Mouse (Mus musculus): ENCODE data around the gene Elovl6. TPM values are rescaled to one million over a fixed set of nuclear protein-coding genes. Genes with fewer than 3 reads are reported as not detected.

Elovl6 gene
- polyA plus RNA-seq, 1 experiment from 2014 or later = 24.4 TPM

GRCm38 (mm10) chr3:129683060-129683679 is 151.0 kb downstream of the Elovl6 start:
- Histone ChIP-seq H3K4me2 (ENCODE audit: low read length) (no peak overlapping the region), H3K4me3 (ENCODE audit: low read depth, low read length) (no peak overlapping the region), H3K36me3 (ENCODE audit: control insufficient read depth, insufficient read depth, low read length) (no peaks in the 10 kb centered on the region), H3K27me3 (replicated peaks; ENCODE audit: control insufficient read depth, insufficient read depth, low read length) (no peaks in the 10 kb centered on the region), H3K9ac (ENCODE audit: low read length) (no peak overlapping the region), H3K9me3 (replicated peaks; ENCODE audit: control insufficient read depth, low read length) (no peaks in the 10 kb centered on the region), H3K27ac (ENCODE audit: low read depth, low read length) (no peak overlapping the region), H3K4me1 (ENCODE audit: control insufficient read depth, insufficient read depth, low read length) (no peaks in the 10 kb centered on the region)
- WGBS = 89% methylated on average over 10 of the region's 10 CpGs
- ATAC-seq (no peak), DNase-seq (ENCODE audit: low spot score) (peak; percentile 9)

GRCm38 (mm10) chr3:129686196-129686595 is 154.0 kb downstream of the Elovl6 start:
- Histone ChIP-seq H3K4me3 (ENCODE audit: low read depth, low read length) (no peak overlapping the region), H3K4me1 (ENCODE audit: control insufficient read depth, insufficient read depth, low read length) (no peaks in the 10 kb centered on the region), H3K36me3 (ENCODE audit: control insufficient read depth, insufficient read depth, low read length) (no peaks in the 10 kb centered on the region), H3K9me3 (replicated peaks; ENCODE audit: control insufficient read depth, low read length) (no peaks in the 10 kb centered on the region), H3K27me3 (replicated peaks; ENCODE audit: control insufficient read depth, insufficient read depth, low read length) (no peaks in the 10 kb centered on the region), H3K27ac (ENCODE audit: low read depth, low read length) (no peak overlapping the region), H3K9ac (ENCODE audit: low read length) (no peak overlapping the region), H3K4me2 (ENCODE audit: low read length) (no peak overlapping the region)
- ATAC-seq (no peak), DNase-seq (ENCODE audit: low spot score) (no peak)
- 90% methylated on average over 12 of the region's 12 CpGs for WGBS

- 57% methylated on average over 8 of the region's 8 CpGs for WGBS
- no peak overlapping the region for H3K27ac ChIP-seq (ENCODE audit: low read depth, low read length)
- H3K4me1 ChIP-seq (ENCODE audit: control insufficient read depth, insufficient read depth, low read length) = no peaks in the 10 kb centered on the region
- H3K9me3 ChIP-seq (replicated peaks; ENCODE audit: control insufficient read depth, low read length) = no peaks in the 10 kb centered on the region
- no peak overlapping the region for H3K4me3 ChIP-seq (ENCODE audit: low read depth, low read length)
- ATAC-seq (peak; percentile 60), DNase-seq (ENCODE audit: low spot score) (peak; percentile 93)
- H3K9ac ChIP-seq (ENCODE audit: low read length) = no peak overlapping the region
- no peaks in the 10 kb centered on the region for H3K36me3 ChIP-seq (ENCODE audit: control insufficient read depth, insufficient read depth, low read length)
- no peaks in the 10 kb centered on the region for H3K27me3 ChIP-seq (replicated peaks; ENCODE audit: control insufficient read depth, insufficient read depth, low read length)
- H3K4me2 ChIP-seq (ENCODE audit: low read length) = no peak overlapping the region
These were observed 154.7 kb downstream of the Elovl6 start for GRCm38 (mm10) chr3:129686698-129687333.

- H3K4me1 ChIP-seq (ENCODE audit: control insufficient read depth, insufficient read depth, low read length) = no peaks in the 10 kb centered on the region
- H3K9ac ChIP-seq (ENCODE audit: low read length) = no peak overlapping the region
- peak; percentile 5; the same call in 1 of the 2 replicates for ATAC-seq
- no peaks in the 10 kb centered on the region for H3K9me3 ChIP-seq (replicated peaks; ENCODE audit: control insufficient read depth, low read length)
- 75% methylated on average over 5 of the region's 5 CpGs for WGBS
- H3K27me3 ChIP-seq (replicated peaks; ENCODE audit: control insufficient read depth, insufficient read depth, low read length) = no peaks in the 10 kb centered on the region
- H3K36me3 ChIP-seq (ENCODE audit: control insufficient read depth, insufficient read depth, low read length) = no peaks in the 10 kb centered on the region
- H3K27ac ChIP-seq (ENCODE audit: low read depth, low read length) = no peak overlapping the region
- no peak overlapping the region for H3K4me3 ChIP-seq (ENCODE audit: low read depth, low read length)
- DNase-seq (ENCODE audit: low spot score) = no peak
- no peak overlapping the region for H3K4me2 ChIP-seq (ENCODE audit: low read length)
These were observed 155.3 kb downstream of the Elovl6 start for GRCm38 (mm10) chr3:129687429-129687828.

Small RNAs within 50 kb of the gene (microRNA-seq; reads per million reads assigned to microRNA genes)
- gene Gm24515 = not detected

Other genes with a start within 250 kb of the Elovl6 start
- 1.5 and 2.2 TPM in 2 replicates for gene Enpep, start 199.6 kb upstream of the Elovl6 start, polyA plus RNA-seq (2014; fragmentation: Nextera tagmentation; extraction: Ambion mirVana)
- gene Egf, start 223.0 kb downstream of the Elovl6 start, polyA plus RNA-seq (2014; fragmentation: Nextera tagmentation; extraction: Ambion mirVana) = 0.89 and 1.5 TPM in 2 replicates

Data from forebrain, embryonic 14.5 days (tissue).